Mouse (Mus musculus): ENCODE measurements around the gene Gcm2.

The Gcm2 gene

DNA sequence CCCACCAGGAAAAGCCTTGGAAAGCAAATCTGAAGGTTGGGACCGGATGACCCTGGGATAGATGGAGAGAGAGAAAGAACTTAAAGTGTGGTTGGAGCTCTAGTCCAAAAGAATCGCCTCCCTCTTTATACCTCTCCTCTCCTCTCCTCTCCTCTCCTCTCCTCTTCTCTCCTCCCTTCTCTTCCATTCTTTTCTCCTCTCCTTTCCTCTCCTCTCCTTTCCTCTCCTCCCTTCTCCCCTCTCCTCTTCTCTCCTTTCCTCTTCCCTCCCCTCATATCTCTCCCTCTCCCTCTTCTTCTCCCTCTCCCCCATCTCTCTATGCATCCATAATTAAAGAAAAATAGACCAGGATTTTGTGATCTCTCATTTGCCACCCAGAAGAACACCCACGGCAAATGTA is at the start of gene Gcm2:
TSS of gene Gcm2 (minus strand) at position 101 of the 400 bp plus-strand sequence.
- no peak for DNase-seq (ENCODE audit: low read depth, low spot score)

DNA sequence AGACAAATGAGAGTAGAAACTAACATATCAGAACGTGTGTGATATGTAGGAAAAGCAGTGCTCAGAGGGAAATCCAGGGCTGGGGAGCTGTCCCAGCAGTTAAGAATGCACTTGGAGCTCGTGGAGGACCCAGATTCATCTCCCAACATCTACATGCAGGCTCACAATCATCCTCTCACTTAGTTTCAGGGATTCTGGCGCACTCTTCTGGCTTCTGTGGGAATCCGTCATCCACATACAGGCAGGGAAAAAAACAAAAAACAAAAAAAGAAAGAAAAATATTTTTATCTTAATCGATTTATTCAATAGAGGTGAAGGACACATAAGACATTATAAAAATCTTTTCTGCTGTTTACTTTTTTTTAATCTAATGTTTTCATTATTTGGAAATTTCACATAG is 47.6 kb upstream of the Gcm2 start:
- no peak for DNase-seq (ENCODE audit: low read depth, low spot score)

DNA sequence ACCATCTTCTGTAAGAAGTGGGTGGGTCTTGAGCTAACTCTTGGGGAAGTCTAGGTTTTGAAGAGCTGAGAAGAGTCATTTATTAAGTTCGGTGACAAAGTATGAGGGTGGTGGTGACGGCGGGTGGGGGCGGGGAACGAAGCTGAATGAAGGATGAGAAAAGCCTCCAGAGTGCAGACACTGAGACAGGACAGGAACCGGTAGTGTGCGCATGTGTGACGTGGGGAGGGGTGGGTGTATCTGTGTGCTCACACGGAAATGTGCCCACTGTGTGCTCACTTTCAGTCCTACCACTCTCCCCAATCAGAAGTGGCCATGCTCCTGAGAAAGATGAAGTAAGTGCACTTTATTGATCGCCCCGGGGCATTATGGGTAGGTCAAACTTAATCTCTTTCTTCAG is 42.3 kb upstream of the Gcm2 start:
- DNase-seq (ENCODE audit: low read depth, low spot score), result no peak

DNA sequence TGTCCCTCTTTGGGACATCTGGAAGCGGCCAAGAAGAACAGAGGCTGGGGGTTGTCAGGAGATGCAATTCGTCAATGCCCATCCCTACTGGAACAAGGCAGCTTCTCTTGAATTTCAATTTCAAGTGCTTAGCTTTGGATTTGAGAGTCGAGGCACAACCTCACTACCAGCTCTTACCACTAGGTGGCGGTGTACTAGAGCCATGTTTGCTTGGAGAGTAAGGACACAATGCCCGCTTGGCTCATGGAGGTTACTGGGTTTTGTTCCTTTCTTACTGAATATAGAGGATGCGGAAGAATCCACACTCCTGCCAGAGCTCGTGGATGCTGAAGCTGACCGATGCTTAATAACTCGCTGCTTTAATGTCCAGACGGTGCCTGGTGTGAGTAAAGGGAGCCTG is 35.4 kb upstream of the Gcm2 start:
- peak; percentile 59 for DNase-seq (ENCODE audit: low read depth, low spot score)

DNA sequence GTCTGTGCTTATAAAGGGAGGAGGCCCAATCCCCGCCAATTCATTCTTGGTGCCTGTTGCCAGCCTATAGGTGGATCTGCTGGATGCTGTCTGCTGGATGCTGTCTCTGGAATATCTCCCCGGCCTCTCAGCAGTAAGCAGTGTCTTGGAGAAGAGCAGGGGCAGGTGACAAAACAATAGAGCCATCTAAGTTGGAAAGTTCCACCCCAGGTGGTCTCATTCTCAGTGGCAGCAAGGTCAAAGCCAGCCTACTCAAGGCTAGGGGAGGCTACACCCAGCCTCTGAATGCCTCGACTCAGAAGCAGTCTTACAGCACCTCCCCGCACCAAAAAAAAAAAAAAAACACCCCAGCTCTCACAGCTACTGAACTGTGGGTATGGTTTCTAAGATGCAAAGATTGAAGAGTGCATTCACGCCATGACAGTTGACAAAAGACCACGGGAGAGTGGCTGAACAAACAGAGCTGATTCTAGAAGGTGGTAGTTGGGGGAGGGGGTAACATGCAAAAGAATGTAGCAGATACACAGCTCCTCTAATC is 34.7 kb upstream of the Gcm2 start:
- DNase-seq (ENCODE audit: low read depth, low spot score), result no peak

DNA sequence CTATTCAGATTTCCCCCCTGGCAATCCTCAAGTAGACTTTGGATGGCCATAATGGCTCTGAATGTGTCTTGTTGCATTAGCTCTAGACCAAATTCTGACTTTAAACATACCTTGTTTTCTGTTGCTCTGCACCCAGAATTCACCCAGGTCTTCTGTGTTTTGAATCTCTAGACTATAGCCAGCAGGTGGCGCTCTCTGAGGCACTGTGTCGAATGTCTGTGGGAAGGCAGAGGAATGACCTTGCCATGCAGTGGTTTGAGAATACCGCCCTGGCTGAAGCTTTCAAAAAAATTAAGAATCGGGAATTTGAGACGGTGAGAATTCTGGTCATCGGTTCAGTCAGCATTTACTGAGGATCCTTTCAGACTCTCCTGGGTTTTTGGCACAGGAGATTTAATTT is 24.1 kb upstream of the Gcm2 start:
- peak; percentile 23 for DNase-seq (ENCODE audit: low read depth, low spot score)

DNA sequence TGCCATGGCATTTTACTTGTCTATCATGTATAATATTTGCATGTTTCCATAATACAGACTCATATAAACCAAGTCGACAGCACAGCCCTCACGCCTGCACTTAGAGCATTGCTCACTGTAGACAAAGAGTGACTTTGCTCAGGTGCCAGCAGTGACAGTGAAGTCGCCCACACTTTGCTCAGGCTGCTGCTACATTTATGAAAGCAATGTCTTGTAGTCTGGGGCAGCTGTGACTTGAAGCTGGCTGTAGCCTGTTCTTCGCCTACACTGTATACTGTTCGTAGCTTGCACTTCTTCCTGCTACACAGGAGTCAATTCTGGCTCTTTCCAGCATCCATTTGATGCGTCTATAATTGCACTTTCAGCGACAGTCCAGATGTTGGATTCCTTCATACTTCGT is 18.2 kb upstream of the Gcm2 start:
- peak; percentile 28 for DNase-seq (ENCODE audit: low read depth, low spot score)

DNA sequence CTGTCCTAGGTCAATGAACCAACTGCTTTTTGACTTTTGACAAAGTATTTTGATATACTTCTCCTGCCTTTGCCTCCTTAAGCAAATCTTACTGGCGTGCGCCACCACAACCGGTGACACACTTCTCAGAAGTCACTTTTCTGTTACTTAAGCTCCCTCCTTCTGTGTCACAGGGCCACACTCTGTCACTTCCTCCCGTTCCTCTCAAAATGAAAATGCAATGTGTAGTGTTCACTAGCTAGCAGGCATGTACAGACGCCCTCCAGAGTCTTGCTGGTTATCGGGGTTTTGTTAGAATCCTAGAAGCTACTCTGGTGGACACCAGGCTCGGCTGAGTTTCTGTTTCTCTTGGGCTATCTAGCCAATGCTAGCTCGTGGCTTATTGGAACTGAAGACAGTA is 17.5 kb upstream of the Gcm2 start:
- DNase-seq (ENCODE audit: low read depth, low spot score), result no peak

DNA sequence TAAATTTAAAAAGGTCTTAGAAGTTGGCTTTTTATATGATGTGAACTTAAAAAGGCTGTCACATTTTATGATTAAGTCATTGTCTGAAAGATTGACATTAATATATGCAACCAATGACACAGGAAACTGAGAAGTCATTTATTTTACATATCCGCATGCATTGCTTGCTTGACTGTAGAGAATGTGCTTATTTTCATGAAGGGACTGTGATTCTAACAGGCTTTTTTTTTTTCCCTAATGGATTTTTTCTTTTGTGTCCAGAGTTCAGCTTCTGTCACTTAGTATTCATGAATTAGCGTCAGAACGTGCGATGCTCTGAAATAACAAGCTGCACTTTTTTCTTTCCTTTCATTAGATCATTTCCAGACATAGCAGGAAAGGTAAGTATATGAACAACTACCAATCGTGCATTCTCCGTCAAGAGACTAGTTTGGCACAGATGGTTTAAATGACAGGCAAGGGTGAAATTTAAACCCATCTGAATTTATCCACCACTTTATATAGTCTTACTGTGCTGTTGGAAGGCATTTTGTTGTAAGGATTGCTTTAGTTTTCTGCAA is 12.9 kb upstream of the Gcm2 start:
- no peak for DNase-seq (ENCODE audit: low read depth, low spot score)

DNA sequence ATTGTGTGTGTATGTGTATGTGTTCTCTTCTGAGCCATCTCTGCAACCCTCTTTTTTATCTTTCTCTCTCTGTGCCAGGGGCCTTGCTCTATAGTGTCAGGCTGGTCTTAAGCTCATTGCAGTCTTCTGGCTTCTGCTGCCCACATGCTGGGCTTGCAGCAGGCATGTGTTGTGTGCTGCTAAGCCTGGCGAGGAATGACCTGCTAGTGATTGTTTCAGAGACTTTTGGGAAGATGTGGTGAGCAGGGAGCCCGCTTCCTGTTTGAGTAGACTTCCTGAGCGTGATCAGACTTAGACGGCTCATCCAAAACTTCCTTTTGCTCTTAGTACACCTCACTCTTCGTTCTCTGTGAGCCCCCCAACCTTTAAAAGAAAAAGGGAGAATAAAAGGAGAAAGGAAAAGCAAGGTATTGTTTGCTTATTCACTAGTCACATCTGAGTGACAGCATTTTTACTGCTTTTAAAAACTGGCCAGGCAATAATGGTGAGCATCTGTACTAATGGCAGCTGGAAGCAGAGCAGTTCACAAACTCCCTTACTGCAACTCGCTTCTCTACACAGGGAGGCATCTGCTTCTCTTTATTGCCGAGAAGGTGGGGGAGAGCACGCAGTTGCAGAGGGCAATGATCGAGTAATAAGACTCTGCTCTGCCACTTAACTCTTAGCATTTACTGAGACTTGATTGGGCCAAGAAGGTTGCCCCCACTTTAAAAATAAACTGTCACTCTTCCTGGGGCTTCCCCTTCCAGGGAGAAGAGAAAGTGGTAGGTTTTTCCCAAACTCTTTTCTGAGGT is 8.5 kb upstream of the Gcm2 start:
- no peak for DNase-seq (ENCODE audit: low read depth, low spot score)

DNA sequence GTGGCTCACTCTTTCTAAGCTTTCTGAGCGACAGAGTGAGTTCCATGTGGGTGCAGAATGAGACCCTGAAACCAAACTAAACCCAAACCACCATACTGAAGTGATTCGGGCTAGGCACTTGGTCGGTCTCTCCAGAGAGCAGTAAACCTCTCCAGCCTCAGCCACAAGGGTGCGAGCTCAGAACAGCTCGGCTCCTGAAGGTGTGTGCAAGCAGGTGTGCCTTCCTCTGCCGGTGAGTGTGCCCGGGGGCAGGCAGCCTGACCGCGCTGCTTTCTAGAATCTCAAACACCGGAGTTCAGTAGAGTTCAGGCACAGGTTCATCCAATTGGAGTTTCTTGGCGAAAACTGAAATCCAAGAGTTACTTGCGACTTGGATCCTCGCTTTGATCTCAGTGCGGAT is 3.1 kb upstream of the Gcm2 start, which contains the start of gene Sycp2l:
TSS of gene Sycp2l (plus strand) at position 368 of the 400 bp plus-strand sequence.
- no peak for DNase-seq (ENCODE audit: low read depth, low spot score)

DNA sequence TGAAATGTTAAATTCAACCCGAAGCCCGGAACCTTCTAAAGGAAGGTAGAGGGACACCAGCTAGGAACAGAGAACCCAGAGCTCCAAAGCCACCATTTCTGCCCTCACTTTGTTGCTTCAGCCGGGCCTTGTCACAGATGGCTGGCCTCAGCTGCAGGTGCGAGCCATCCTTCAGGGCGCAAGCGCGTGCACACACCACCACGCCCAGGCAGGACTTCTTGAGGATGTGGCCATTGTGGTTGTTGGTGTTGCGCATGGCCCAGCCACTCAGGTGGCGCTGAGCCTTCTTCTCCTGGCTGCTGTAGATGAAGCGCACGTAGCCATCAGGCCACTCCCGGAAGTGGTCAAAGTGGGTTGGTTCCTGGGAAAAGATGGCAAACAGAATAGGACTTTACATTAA is 5.3 kb downstream of the Gcm2 start:
- DNase-seq (ENCODE audit: low read depth, low spot score), result no peak

DNA sequence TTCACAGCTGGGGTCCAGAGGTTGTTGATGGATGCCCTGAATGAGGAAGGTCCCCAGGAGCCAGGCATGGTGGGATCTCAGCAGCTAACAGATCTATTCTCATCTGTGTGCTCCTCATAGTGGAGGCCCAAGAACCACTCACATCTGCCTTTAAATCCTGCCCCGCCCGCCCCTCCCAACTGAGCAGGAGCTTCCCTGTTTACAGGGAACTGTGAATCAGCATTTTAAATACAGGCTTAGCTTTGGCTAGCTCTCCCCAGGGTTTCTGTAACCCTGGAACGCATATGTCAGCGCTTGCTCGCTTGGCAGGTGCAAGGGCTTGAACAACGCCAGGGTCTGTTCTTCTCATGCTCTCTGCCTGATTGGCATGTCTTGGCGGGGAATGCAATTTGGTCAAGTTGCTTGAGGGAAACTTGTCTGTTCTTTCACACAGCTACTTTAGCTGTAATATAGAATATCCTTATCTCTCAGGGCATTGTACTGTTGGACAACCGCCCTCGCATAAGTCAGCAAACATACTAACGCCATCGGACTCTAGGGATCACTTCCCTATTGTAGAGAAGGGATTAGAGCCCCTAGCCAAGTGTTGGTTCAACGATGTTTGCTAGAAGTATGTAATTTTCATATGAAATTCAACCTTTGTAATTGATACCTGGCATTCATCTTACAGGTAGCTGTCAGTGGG is 6.9 kb downstream of the Gcm2 start:
- no peak for DNase-seq (ENCODE audit: low read depth, low spot score)

DNA sequence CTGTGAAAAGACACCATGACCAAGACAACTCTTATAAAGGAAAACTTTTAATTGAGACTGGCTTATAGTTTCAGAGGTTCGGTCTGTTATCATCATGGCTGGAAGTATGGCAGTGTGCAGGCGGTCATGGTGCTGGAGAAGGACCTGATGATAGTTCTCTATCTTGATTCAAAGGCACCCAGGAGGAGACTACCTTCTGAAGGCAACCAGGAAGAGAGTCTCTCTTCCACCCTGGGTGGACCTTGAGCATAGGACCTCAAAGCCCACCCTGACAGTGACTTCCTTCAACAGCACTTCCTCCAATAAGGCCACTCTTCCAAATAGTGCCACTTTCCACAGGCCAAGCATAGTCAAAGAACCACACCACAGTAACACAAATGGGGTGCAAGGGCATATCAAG is 10.8 kb downstream of the Gcm2 start:
- no peak for DNase-seq (ENCODE audit: low read depth, low spot score)

DNA sequence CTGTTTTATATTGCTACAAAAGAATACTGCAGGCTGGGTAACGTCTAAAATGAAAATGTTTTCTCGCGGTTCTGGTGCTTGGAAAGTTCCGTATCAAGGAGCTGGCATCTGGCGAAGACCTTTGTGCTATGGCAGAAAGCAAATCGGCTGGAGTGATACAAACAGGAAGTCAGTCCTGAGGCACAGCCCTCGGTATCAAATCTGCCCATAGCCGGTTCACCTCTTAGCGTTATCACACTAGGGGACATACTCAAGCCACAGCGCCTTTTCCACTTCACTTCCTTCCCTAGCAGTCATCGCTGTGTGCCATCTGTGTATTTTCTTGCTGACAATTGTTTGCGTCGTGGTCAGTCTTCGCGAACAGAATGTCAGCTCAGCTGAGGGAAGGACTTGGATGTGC is 12.5 kb downstream of the Gcm2 start:
- no peak for DNase-seq (ENCODE audit: low read depth, low spot score)

DNA sequence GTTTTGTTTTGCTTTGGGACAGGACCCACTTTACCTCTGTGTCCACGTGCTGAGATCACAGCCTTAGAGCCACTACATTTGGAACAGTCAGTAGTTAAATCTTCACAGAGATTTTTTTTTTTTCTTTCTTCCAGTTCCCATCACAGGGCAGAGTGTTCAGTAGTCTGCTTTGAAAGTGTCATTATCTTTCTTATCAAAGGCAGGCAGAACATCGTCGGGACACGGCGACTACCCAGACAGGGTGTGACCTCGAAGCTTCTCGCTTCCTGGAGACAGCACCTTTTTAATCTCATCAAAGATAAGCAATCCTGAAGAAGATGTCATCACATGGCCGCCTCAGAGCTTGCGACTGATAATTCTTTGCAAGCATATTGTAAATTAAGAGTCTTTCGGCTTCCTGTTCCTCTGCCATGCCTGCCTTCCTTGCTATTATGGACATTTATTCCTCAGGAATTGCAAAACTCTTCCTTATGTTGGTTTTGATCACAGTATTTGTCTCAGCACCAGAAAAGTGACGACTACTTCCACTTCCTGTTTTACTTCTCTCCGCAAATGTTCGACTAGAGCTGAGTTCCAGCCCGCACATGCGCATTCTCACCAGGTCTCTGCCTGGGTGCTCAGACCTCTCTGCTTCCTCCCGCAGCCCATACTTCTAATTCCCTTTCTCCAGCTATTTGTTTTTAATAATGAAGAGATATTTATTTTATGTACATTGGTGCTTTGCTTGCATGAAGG is 13.3 kb downstream of the Gcm2 start:
- DNase-seq (ENCODE audit: low read depth, low spot score), result no peak

DNA sequence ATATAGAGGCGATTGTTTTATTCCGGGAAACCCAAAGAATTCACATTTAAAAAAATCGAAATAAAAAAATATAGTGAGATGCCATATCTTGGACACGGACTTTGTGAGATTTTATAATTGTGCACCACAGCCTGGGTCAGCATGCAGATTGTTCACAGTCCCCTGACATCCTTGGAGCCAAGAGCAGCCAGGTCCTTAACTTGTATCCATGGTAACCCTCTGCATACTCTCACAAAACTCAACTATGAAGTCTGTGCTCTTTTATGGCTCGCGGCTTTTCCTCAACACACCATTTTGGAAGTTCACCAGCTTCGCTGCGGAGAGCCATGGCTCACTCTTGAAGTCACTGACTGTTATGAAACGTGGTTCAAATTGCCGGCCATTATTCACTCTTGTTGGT is 16.7 kb downstream of the Gcm2 start:
- DNase-seq (ENCODE audit: low read depth, low spot score), result no peak

DNA sequence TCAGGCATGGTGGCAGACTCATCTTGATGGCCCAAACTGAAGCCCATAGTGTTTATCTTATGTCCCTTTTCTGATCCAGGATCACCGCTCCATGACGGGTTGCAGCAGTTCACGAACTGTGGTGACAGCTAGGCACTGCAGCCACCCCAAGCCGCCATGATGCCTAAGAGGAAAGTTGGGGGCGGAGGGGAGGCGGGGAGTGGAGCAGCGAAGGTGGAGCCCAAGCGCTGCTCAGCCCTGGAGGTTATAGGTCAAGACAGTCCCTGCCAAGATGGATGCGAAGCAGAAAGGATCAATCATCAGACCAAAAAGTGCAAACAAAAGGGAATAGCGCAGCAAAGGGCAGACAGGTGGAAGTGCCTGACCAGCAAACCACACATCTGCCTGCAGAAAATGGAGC is 19.6 kb downstream of the Gcm2 start:
- no peak for DNase-seq (ENCODE audit: low read depth, low spot score)

DNA sequence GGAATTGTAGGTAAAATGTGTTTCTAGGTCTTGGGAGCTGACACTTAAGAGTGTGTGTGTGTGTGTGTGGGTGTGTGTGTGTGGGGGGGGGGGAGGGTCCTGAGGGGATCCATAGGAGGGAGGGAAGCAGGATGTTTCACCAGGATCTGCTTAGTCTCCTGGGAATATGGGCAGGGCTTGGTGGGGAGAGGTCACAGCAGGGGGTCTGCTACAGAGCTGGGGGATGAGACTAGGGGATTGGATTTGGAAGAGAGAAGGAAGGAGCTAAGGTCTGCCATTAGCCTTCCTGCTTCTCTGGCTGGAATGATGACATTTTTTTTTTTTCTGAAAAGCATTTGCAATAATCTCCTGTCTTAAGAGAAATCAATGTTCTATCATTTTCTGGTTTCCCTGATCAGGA is 22.1 kb downstream of the Gcm2 start:
- DNase-seq (ENCODE audit: low read depth, low spot score), result no peak

DNA sequence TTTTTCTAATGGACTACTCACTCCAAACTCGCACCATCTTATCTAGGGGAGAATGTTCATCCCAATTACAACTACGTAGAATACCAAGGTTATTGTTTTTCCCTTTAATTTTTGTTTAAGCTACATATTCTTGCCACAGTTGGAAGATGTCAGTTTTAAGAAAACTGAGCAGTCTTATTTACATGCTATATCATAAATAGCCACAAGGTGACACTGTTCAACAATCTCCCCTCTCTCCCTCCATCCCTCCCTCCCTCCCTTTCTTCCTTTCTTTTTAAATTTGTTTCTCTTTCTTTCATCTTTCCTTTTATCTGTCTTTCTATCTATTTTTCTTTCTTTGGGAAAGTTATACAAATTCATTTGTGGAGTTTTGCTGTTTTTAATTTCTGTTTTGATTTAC is 25.7 kb downstream of the Gcm2 start:
- no peak for DNase-seq (ENCODE audit: low read depth, low spot score)

DNA sequence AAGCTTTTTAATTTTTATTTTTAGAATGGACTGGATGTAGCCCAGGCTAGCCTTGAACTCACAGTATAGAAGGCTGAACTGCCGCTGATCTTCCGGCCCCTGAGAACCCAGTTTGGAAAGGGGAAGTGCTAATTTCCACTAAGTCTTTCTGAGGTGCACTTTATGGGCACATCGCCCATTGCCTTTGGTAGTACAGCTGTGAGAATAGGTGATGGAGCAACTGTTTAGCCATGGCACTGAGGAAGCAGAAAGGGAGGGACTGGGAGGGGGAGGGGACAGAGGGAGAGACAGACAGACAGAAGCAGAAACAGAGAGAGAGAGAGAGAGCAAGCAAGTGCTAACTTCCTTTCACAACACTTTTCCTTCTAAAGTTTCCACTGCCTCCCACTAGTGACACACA is 26.3 kb downstream of the Gcm2 start:
- no peak for DNase-seq (ENCODE audit: low read depth, low spot score)

DNA sequence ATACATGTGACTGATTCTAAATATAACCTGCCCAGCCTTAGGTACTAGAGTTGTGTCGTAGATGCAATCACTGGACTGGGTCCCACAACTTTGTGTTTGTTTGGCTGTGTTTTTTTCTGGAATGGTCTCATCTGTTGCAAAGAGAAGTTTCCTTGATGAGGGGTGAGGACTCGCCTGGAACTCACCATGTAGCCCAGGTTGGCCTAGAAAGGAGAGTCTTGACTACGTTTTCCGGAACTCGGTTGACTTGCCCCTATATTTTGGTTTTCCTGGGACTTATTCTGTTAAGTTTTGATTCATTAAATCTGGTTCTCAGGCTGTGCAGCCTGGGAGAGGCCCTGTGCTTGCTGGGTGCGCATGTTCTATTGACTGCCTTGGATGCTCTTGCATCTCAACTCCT is 30.1 kb downstream of the Gcm2 start:
- DNase-seq (ENCODE audit: low read depth, low spot score), result no peak
